Mouse (Mus musculus): ENCODE results near the gene Zbtb5.
"Not testable (repeated sequence)": the region's sequence is repeated elsewhere in the genome, so short reads cannot be mapped to it uniquely, and the experiment has no call there.

The Zbtb5 gene

GRCm38 (mm10) chr4:44967402-44967801 is 44.8 kb downstream of the Zbtb5 start:
- DNase-seq = no peak

GRCm38 (mm10) chr4:44965736-44966135 is 46.5 kb downstream of the Zbtb5 start:
- no peak for DNase-seq

- no peak for DNase-seq
Observed at GRCm38 (mm10) chr4:44965175-44965574, 47.0 kb downstream of the Zbtb5 start.

GRCm38 (mm10) chr4:44963156-44963555 is 49.1 kb downstream of the Zbtb5 start:
- DNase-seq = no peak

GRCm38 (mm10) chr4:44959220-44959619 is 53.0 kb downstream of the Zbtb5 start:
- no peak for DNase-seq

GRCm38 (mm10) chr4:44958776-44959175 is 53.4 kb downstream of the Zbtb5 start:
- DNase-seq = no peak

GRCm38 (mm10) chr4:44953041-44953440 is 59.2 kb downstream of the Zbtb5 start:
- DNase-seq = no peak

GRCm38 (mm10) chr4:44948314-44948713 is 63.9 kb downstream of the Zbtb5 start:
- no peak for DNase-seq

GRCm38 (mm10) chr4:44947464-44947863 is 64.7 kb downstream of the Zbtb5 start:
- no peak for DNase-seq

GRCm38 (mm10) chr4:44946126-44946525 is 66.1 kb downstream of the Zbtb5 start:
- not testable (repeated sequence) for DNase-seq

- DNase-seq = no peak
Observed at GRCm38 (mm10) chr4:44944426-44945075, 67.7 kb downstream of the Zbtb5 start.

GRCm38 (mm10) chr4:44943480-44943879 is 68.7 kb downstream of the Zbtb5 start:
- no peak for DNase-seq

GRCm38 (mm10) chr4:44942237-44942636 is 70.0 kb downstream of the Zbtb5 start:
- no peak for DNase-seq
